Mouse (Mus musculus): Measurements from ENCODE around the gene Mtmr12. TPM values are rescaled to one million over a fixed set of nuclear protein-coding genes. Genes with fewer than 3 reads are reported as not detected.
"Not testable (repeated sequence)": the region's sequence is repeated elsewhere in the genome, so short reads cannot be mapped to it uniquely, and the experiment has no call there.

Gene Mtmr12
- 11.7 and 24.7 TPM in 2 replicates for polyA plus RNA-seq (2012; rRNA removed)

DNA sequence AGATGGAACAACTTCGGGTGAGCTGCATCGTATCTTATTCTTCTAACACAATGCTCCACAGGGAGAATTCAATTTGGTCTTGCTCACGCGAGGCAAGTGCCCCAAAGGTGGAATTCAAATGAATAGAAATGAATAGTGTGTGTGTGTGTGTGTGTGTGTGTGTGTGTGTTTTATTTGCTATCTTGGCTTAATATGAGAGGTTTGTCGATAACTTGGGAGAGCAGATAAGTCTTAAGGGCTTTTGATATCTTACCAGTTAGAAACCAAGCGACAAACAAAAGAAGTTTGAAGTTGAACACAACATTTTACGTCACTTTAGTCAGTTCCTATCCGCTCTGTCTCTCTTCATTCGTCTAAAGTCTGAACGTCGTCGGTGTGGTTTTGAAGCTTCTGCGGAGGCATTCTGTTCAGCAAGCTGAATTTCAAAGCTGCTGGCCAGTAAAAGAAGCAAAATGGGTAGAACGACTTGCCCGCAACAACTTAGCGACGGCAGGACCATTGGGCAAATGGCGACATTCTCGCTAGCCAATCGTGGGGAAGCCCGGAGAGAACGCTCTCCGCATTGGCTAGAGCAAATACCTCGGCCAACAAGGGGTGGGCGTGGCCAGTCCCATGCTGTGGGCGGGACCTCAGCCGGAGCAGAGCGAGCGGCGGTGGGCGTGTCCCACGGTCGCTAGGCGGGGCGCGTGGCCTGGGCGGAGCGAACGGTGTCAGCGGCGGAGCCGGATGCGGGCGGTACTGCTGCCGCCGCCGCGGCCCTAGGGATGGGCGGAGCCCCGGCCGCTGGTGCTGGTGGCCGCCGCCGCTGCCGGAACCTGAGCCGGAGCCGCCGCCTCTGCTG, at the start of gene Mtmr12:
Gene Mtmr12, plus strand, starts transcription at position 710 of the 841 bp plus-strand sequence.
- Histone ChIP-seq H3K27ac (ENCODE audit: insufficient read depth, low read depth, low read length) (peak within 1 kb of the TSS; percentile 90), H3K36me3 (ENCODE audit: control insufficient read depth, insufficient read depth, low read length) (no peaks in the 10 kb centered on the region), H3K4me1 (ENCODE audit: control insufficient read depth, insufficient read depth, insufficient read length, low read length) (peaks cover 25% of the 10 kb centered on the region; the same call in 1 of the 2 replicates), H3K4me3 (ENCODE audit: low read depth, low read length) (peak within 1 kb of the TSS; percentile 89), H3K27me3 (ENCODE audit: control insufficient read depth, insufficient read depth, low read length) (no peaks in the 10 kb centered on the region)
- under 1% methylated on average over 58 of the region's 58 CpGs for WGBS
- TF ChIP-seq CTCF (IDR thresholded peaks at IDR 0.05; ENCODE audit: extremely low read depth, insufficient read length, insufficient replicate concordance, low read depth, low read length) (no peak), POLR2A (IDR thresholded peaks at IDR 0.05; ENCODE audit: low read depth, low read length) (peak; percentile 87)

- no peaks in the 10 kb centered on the region for H3K27me3 ChIP-seq (ENCODE audit: control insufficient read depth, insufficient read depth, low read length)
- H3K4me1 ChIP-seq (ENCODE audit: control insufficient read depth, insufficient read depth, insufficient read length, low read length), result no peaks in the 10 kb centered on the region
- TF ChIP-seq POLR2A (IDR thresholded peaks at IDR 0.05; ENCODE audit: low read depth, low read length) (no peak), CTCF (IDR thresholded peaks at IDR 0.05; ENCODE audit: extremely low read depth, insufficient read length, insufficient replicate concordance, low read depth, low read length) (no peak)
- no peak overlapping the region for H3K27ac ChIP-seq (ENCODE audit: insufficient read depth, low read depth, low read length)
- peaks cover 39% of the 10 kb centered on the region for H3K36me3 ChIP-seq (ENCODE audit: control insufficient read depth, insufficient read depth, low read length)
- WGBS, result 64% methylated on average over 5 of the region's 5 CpGs
- H3K4me3 ChIP-seq (ENCODE audit: low read depth, low read length), result no peak overlapping the region
These were observed 26.7 kb upstream of the Mtmr12 start for GRCm38 (mm10) chr15:12178126-12178525.

DNA sequence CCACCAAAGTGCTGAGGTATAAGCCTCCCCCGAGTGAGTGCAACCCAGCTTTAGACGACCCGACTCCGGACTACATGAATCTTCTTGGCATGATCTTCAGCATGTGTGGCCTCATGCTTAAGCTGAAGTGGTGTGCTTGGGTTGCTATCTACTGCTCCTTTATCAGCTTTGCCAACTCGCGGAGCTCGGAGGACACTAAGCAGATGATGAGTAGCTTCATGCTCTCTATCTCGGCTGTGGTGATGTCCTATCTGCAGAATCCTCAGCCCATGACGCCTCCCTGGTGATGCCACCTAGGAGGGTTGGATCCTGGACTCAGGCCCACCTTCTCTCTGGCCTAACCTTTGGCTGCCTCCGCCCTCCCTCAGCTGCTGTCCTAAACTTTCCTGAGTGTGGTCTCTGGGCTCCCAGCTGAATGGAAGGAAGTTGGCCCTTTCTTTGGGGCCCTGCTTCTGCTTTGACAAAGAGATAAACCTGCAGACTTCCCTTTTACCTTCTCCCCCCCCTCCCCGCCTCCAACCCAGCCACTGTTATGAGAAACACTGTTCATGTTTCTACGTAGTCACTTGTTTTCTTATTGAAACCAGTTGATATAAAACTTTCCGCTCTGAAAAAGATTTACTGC, 23.5 kb upstream of the Mtmr12 start:
- not testable (repeated sequence) for H3K27ac ChIP-seq (ENCODE audit: insufficient read depth, low read depth, low read length); H3K4me3 ChIP-seq (ENCODE audit: low read depth, low read length)
- H3K36me3 ChIP-seq (ENCODE audit: control insufficient read depth, insufficient read depth, low read length), result peaks cover 35% of the 10 kb centered on the region

DNA sequence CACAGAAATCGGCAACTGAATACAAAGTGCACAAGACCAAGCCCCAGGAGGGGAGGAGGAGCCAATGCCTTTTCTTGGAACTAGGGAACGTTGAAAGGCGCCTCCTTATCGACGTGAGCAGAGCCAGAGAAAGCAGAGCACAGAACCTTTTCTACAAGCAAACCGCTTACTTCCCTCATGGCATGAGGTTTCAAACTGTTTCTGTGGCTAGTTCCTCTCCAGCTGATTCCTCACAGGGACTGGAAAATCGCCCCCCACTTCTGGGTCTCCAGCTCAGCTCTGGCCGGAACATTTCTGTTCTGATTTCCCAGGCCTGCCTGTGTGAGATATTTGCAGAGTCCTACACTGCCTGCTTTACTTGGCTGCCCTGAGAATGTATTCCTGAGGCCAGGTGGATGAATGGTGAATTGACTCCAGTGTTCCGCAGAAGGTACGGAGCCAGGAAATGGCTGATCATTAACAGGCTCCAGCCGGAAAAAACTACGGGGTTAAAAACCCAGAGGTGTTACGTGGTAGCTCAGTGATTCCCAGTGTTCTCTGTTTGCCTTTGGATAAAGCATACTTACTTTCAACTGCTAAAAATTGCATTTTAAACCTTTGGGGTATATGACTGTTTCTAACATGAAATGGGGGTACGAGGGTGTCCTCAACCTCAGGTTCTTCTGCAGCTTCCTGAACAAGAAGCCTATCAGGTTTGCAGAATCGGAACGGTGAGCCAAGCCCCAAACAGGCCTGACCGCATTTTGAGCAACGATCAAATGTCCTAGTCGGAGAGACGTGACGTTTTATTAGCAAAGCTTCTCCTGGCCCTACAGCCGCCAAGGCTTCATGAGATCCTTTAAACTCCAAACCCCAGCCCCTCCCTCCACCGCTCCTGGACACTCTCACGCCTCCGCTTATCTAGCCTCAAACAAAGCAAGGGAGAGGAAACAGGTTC, 10.7 kb upstream of the Mtmr12 start:
- H3K27ac ChIP-seq (ENCODE audit: insufficient read depth, low read depth, low read length), result peak overlapping the region; percentile 77
- no peaks in the 10 kb centered on the region for H3K27me3 ChIP-seq (ENCODE audit: control insufficient read depth, insufficient read depth, low read length)
- 9% methylated on average over 25 of the region's 25 CpGs for WGBS
- H3K36me3 ChIP-seq (ENCODE audit: control insufficient read depth, insufficient read depth, low read length), result peaks cover 4% of the 10 kb centered on the region; the same call in 1 of the 2 replicates
- H3K4me3 ChIP-seq (ENCODE audit: low read depth, low read length), result peak overlapping the region; percentile 44
- peaks cover 13% of the 10 kb centered on the region; the same call in 1 of the 2 replicates for H3K4me1 ChIP-seq (ENCODE audit: control insufficient read depth, insufficient read depth, insufficient read length, low read length)
- TF ChIP-seq POLR2A (IDR thresholded peaks at IDR 0.05; ENCODE audit: low read depth, low read length), result no peak
- TF ChIP-seq CTCF (IDR thresholded peaks at IDR 0.05; ENCODE audit: extremely low read depth, insufficient read length, insufficient replicate concordance, low read depth, low read length), result no peak; the same call in 1 of the 2 replicates

More for the DNA sequence above, 23.5 kb upstream of the Mtmr12 start:
- not testable (repeated sequence) for H3K4me1 ChIP-seq (ENCODE audit: control insufficient read depth, insufficient read depth, insufficient read length, low read length); H3K27me3 ChIP-seq (ENCODE audit: control insufficient read depth, insufficient read depth, low read length)
- 88% methylated on average over 13 of the region's 13 CpGs for WGBS

- TF ChIP-seq POLR2A (IDR thresholded peaks at IDR 0.05; ENCODE audit: low read depth, low read length), result no peak
- no peak for TF ChIP-seq CTCF (IDR thresholded peaks at IDR 0.05; ENCODE audit: extremely low read depth, insufficient read length, insufficient replicate concordance, low read depth, low read length)
- peak overlapping the region; percentile 77 for H3K27ac ChIP-seq (ENCODE audit: insufficient read depth, low read depth, low read length)
- peaks cover 13% of the 10 kb centered on the region; the same call in 1 of the 2 replicates for H3K4me1 ChIP-seq (ENCODE audit: control insufficient read depth, insufficient read depth, insufficient read length, low read length)
- 21% methylated on average over 20 of the region's 20 CpGs for WGBS
- peak overlapping the region; percentile 44 for H3K4me3 ChIP-seq (ENCODE audit: low read depth, low read length)
- H3K36me3 ChIP-seq (ENCODE audit: control insufficient read depth, insufficient read depth, low read length), result peaks cover 4% of the 10 kb centered on the region; the same call in 1 of the 2 replicates
- H3K27me3 ChIP-seq (ENCODE audit: control insufficient read depth, insufficient read depth, low read length), result no peaks in the 10 kb centered on the region
These were observed 9.8 kb upstream of the Mtmr12 start for GRCm38 (mm10) chr15:12194817-12195735.

- WGBS, result 76% methylated on average over 5 of the region's 6 CpGs
These were observed 8.9 kb upstream of the Mtmr12 start for GRCm38 (mm10) chr15:12195966-12196365.

More at GRCm38 (mm10) chr15:12195966-12196365, 8.9 kb upstream of the Mtmr12 start:
- Histone ChIP-seq H3K4me1 (ENCODE audit: control insufficient read depth, insufficient read depth, insufficient read length, low read length) (peaks cover 13% of the 10 kb centered on the region; the same call in 1 of the 2 replicates), H3K4me3 (ENCODE audit: low read depth, low read length) (no peak overlapping the region), H3K27ac (ENCODE audit: insufficient read depth, low read depth, low read length) (no peak overlapping the region), H3K27me3 (ENCODE audit: control insufficient read depth, insufficient read depth, low read length) (no peaks in the 10 kb centered on the region), H3K36me3 (ENCODE audit: control insufficient read depth, insufficient read depth, low read length) (no peaks in the 10 kb centered on the region)
- no peak for TF ChIP-seq CTCF (IDR thresholded peaks at IDR 0.05; ENCODE audit: extremely low read depth, insufficient read length, insufficient replicate concordance, low read depth, low read length)
- no peak for TF ChIP-seq POLR2A (IDR thresholded peaks at IDR 0.05; ENCODE audit: low read depth, low read length)
